Mouse (Mus musculus): ENCODE data around the gene Pde4c. TPM values are rescaled to one million over a fixed set of nuclear protein-coding genes. Genes with fewer than 3 reads are reported as not detected.
A peak's percentile ranks its signal among the peaks of the same experiment; 100 is the strongest.

Pde4c gene
- polyA plus RNA-seq, 1 experiment, result not detected

DNA sequence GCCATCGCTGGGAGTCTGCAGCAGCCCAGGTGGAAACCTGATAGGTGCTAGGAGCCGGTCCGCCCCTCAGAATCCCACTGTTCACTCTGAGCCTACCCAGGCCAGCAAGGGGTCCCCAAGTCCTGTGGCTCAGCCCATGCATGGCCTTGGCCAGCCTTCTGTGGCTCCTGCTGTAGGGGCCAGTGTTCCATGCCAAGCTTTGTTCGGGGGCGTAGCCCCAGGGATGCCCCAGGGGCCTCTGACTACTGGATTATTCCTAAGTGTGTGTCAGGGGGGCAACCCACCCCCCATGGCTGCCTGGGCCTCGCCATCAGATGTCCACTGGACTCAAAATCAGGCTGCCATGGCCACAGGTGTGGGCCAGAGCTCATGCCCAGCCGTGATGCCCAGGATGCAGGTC is 9.5 kb upstream of the Pde4c start:
- Histone ChIP-seq H3K4me1 (ENCODE audit: control insufficient read depth) (peaks cover 4% of the 10 kb centered on the region), H3K9me3 (ENCODE audit: control insufficient read depth, low read length) (no peaks in the 10 kb centered on the region), H3K27me3 (ENCODE audit: control insufficient read depth) (peaks cover 3% of the 10 kb centered on the region; the same call in 1 of the 2 replicates), H3K4me3 (replicated peaks) (no peak overlapping the region), H3K36me3 (ENCODE audit: control insufficient read depth) (no peaks in the 10 kb centered on the region)
- TF ChIP-seq TAL1 (IDR thresholded peaks at IDR 0.05; ENCODE audit: low read length), result no peak
- no peak for TF ChIP-seq GATA1 (IDR thresholded peaks at IDR 0.05; ENCODE audit: low read length)

GRCm38 (mm10) chr8:70715086-70715485 is 8.4 kb upstream of the Pde4c start:
- no peak overlapping the region for H3K4me3 ChIP-seq (replicated peaks)
- peaks cover 6% of the 10 kb centered on the region for H3K4me1 ChIP-seq (ENCODE audit: control insufficient read depth)
- TF ChIP-seq TAL1 (IDR thresholded peaks at IDR 0.05; ENCODE audit: low read length) (no peak), GATA1 (IDR thresholded peaks at IDR 0.05; ENCODE audit: low read length) (no peak)
- H3K27me3 ChIP-seq (ENCODE audit: control insufficient read depth), result peaks cover 9% of the 10 kb centered on the region
- H3K36me3 ChIP-seq (ENCODE audit: control insufficient read depth), result no peaks in the 10 kb centered on the region
- H3K9me3 ChIP-seq (ENCODE audit: control insufficient read depth, low read length), result no peaks in the 10 kb centered on the region

DNA sequence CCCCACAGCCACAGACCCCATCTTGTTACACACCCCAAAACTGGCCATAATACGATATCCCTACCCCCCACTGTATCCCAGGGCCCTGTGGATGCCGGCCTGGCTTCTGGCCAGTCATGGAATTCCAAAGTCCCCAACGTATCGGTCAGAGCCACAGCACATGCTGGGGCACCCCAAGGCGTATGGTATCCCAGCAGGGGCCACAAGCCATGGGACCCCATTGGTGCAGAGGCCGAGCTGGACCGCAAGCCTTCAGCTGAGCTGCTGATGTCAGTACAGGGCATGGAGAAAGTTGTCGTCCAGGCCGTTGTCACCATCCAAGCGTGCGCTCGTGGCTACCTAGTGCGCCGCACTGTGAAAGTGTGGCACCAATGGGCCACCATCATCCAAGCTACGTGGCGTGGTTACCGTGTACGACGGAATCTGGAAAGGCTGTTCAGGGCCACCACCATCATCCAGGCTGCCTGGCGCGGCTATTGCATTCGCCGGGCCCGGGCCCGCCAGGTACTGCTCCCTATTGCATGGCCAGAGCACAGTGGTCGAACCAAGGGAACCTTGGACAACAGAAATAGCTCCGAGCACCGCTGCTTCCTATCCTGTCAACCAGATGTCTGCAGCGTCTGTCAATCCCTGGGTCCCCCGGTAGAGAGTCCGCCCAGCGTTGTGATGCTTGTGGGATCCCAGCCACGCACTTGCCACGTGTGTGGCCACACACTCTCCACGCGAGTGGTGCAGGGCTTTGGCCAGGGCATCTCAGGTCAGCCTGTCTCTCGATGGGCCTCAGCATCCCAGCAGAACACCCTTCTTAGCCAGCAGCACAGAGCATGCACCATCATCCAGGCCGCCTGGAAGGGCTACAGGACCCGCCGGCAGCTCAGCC is 6.8 kb upstream of the Pde4c start:
- no peak overlapping the region for H3K4me3 ChIP-seq (replicated peaks)

GRCm38 (mm10) chr8:70718297-70718696 is 5.2 kb upstream of the Pde4c start, which contains the start of gene Gm3336:
Gm3336 (plus strand) TSS chr8:70718543.
- Histone ChIP-seq H3K9me3 (ENCODE audit: control insufficient read depth, low read length) (no peaks in the 10 kb centered on the region), H3K36me3 (ENCODE audit: control insufficient read depth) (no peaks in the 10 kb centered on the region), H3K4me3 (replicated peaks) (no peak within 1 kb of the TSS), H3K4me1 (ENCODE audit: control insufficient read depth) (peaks cover 6% of the 10 kb centered on the region), H3K27me3 (ENCODE audit: control insufficient read depth) (peaks cover 10% of the 10 kb centered on the region)
- TF ChIP-seq TAL1 (IDR thresholded peaks at IDR 0.05; ENCODE audit: low read length), result no peak
- TF ChIP-seq GATA1 (IDR thresholded peaks at IDR 0.05; ENCODE audit: low read length), result no peak

More for the DNA sequence above, 6.8 kb upstream of the Pde4c start:
- Histone ChIP-seq H3K36me3 (ENCODE audit: control insufficient read depth) (no peaks in the 10 kb centered on the region), H3K4me1 (ENCODE audit: control insufficient read depth) (peaks cover 6% of the 10 kb centered on the region), H3K27me3 (ENCODE audit: control insufficient read depth) (peaks cover 10% of the 10 kb centered on the region), H3K9me3 (ENCODE audit: control insufficient read depth, low read length) (no peaks in the 10 kb centered on the region)
- TF ChIP-seq TAL1 (IDR thresholded peaks at IDR 0.05; ENCODE audit: low read length), result no peak
- TF ChIP-seq GATA1 (IDR thresholded peaks at IDR 0.05; ENCODE audit: low read length), result no peak

GRCm38 (mm10) chr8:70719796-70720270 is 3.7 kb upstream of the Pde4c start:
- H3K4me3 ChIP-seq (replicated peaks), result no peak overlapping the region
- TF ChIP-seq TAL1 (IDR thresholded peaks at IDR 0.05; ENCODE audit: low read length) (no peak), GATA1 (IDR thresholded peaks at IDR 0.05; ENCODE audit: low read length) (no peak)
- H3K27me3 ChIP-seq (ENCODE audit: control insufficient read depth), result peaks cover 10% of the 10 kb centered on the region
- H3K9me3 ChIP-seq (ENCODE audit: control insufficient read depth, low read length), result no peaks in the 10 kb centered on the region
- no peaks in the 10 kb centered on the region for H3K36me3 ChIP-seq (ENCODE audit: control insufficient read depth)
- H3K4me1 ChIP-seq (ENCODE audit: control insufficient read depth), result peaks cover 6% of the 10 kb centered on the region

GRCm38 (mm10) chr8:70720739-70721138 is 2.8 kb upstream of the Pde4c start:
- H3K27me3 ChIP-seq (ENCODE audit: control insufficient read depth), result peaks cover 10% of the 10 kb centered on the region
- no peaks in the 10 kb centered on the region for H3K9me3 ChIP-seq (ENCODE audit: control insufficient read depth, low read length)
- H3K4me3 ChIP-seq (replicated peaks), result no peak overlapping the region
- H3K4me1 ChIP-seq (ENCODE audit: control insufficient read depth), result peaks cover 6% of the 10 kb centered on the region
- TF ChIP-seq TAL1 (IDR thresholded peaks at IDR 0.05; ENCODE audit: low read length) (no peak), GATA1 (IDR thresholded peaks at IDR 0.05; ENCODE audit: low read length) (no peak)
- no peaks in the 10 kb centered on the region for H3K36me3 ChIP-seq (ENCODE audit: control insufficient read depth)

- H3K36me3 ChIP-seq (ENCODE audit: control insufficient read depth), result no peaks in the 10 kb centered on the region
- TF ChIP-seq TAL1 (IDR thresholded peaks at IDR 0.05; ENCODE audit: low read length) (no peak), GATA1 (IDR thresholded peaks at IDR 0.05; ENCODE audit: low read length) (no peak)
- H3K27me3 ChIP-seq (ENCODE audit: control insufficient read depth), result peaks cover 12% of the 10 kb centered on the region
- peaks cover 6% of the 10 kb centered on the region for H3K4me1 ChIP-seq (ENCODE audit: control insufficient read depth)
- no peak overlapping the region for H3K4me3 ChIP-seq (replicated peaks)
- H3K9me3 ChIP-seq (ENCODE audit: control insufficient read depth, low read length), result no peaks in the 10 kb centered on the region
These were observed 1.9 kb upstream of the Pde4c start for GRCm38 (mm10) chr8:70721601-70722000.

GRCm38 (mm10) chr8:70724216-70724615 is 696 bp downstream of the Pde4c start:
- Histone ChIP-seq H3K36me3 (ENCODE audit: control insufficient read depth) (no peaks in the 10 kb centered on the region), H3K4me1 (ENCODE audit: control insufficient read depth) (peaks cover 2% of the 10 kb centered on the region), H3K4me3 (replicated peaks) (peak overlapping the region; percentile 10), H3K9me3 (ENCODE audit: control insufficient read depth, low read length) (no peaks in the 10 kb centered on the region), H3K27me3 (ENCODE audit: control insufficient read depth) (peaks cover 32% of the 10 kb centered on the region)
- TF ChIP-seq TAL1 (IDR thresholded peaks at IDR 0.05; ENCODE audit: low read length) (no peak), GATA1 (IDR thresholded peaks at IDR 0.05; ENCODE audit: low read length) (no peak)

DNA sequence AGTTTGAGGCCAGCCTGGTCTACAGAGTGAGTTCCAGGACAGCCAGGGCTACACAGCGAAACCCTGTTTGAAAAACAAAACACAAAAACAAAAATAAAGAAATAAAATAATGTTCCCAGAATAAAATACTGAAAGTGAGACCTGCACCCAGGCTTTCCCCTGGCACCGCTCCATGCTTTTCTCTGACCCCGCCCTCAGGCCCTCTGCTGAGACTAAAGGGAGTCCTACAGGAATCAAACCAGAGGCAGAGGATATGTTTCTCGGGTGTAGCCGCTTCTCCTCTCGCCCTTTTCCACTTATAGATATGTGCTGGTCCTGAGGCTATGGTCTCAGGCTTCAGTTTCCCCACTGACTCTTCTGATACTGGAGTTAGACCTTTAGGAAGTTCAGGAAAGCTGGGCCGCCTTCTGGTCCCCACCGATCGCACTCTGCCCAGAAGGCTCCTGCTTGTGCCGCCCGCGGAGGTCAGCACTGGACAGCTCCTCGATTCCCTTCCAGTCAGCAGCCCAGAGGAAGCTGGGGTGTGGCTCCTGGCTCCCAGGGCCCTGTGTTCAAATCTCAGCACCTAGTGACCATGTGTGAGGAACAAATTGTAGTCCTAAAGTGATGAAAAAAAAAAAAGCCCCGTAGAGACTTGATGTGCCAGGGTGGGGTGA is 2.4 kb downstream of the Pde4c start:
- Histone ChIP-seq H3K4me1 (ENCODE audit: control insufficient read depth) (peaks cover 7% of the 10 kb centered on the region), H3K36me3 (ENCODE audit: control insufficient read depth) (no peaks in the 10 kb centered on the region), H3K27me3 (ENCODE audit: control insufficient read depth) (peaks cover 39% of the 10 kb centered on the region), H3K4me3 (replicated peaks) (no peak overlapping the region), H3K9me3 (ENCODE audit: control insufficient read depth, low read length) (no peaks in the 10 kb centered on the region)
- TF ChIP-seq TAL1 (IDR thresholded peaks at IDR 0.05; ENCODE audit: low read length) (no peak), GATA1 (IDR thresholded peaks at IDR 0.05; ENCODE audit: low read length) (no peak)

All from erythroblast, embryonic 14.5 days (primary cell).